Mouse (Mus musculus): ENCODE data around the gene Tbx10.
"Not testable (repeated sequence)": the region's sequence is repeated elsewhere in the genome, so short reads cannot be mapped to it uniquely, and the experiment has no call there.

GRCm38 (mm10) chr19:3974608-3975007 is 17.9 kb upstream of the Tbx10 start:
- not testable (repeated sequence) for TF ChIP-seq NELFE (IDR thresholded peaks at IDR 0.05; ENCODE audit: low read depth, low read length); POLR2A (IDR thresholded peaks at IDR 0.05; ENCODE audit: control insufficient read depth in 1 of 2, insufficient read depth in 1 of 2, low read depth in 1 of 2, low read length in 2 of 2, poor library complexity in 1 of 2); CHD1 (IDR thresholded peaks at IDR 0.05; ENCODE audit: low read depth, low read length); CTCF (IDR thresholded peaks at IDR 0.05 in 2 of 3, conservative IDR thresholded peaks at IDR 0.05 in 1 of 3; ENCODE audit: control insufficient read depth in 1 of 3, insufficient read depth in 1 of 3, low read depth in 2 of 3, low read length in 3 of 3, poor library complexity in 1 of 3, severe bottlenecking in 1 of 3); TBP (IDR thresholded peaks at IDR 0.05; ENCODE audit: low read depth, low read length); MAFK (IDR thresholded peaks at IDR 0.05; ENCODE audit: borderline replicate concordance, low read depth, low read length); SIN3A (IDR thresholded peaks at IDR 0.05; ENCODE audit: low read length)

All from MEL (cell line).